Mouse (Mus musculus) megakaryocyte-erythroid progenitor cell, adult 5-6 weeks (primary cell): Measurements from ENCODE around the gene Cyp2d22. TPM values are rescaled to one million over a fixed set of nuclear protein-coding genes. Genes with fewer than 3 reads are reported as not detected.

Experiments used
- ATAC-seq: replicated peaks from 2 replicates; pipeline ENCODE4 v1.8.0; 2016; ENCODE audit warnings: mild to moderate bottlenecking, inconsistent platforms; ENCODE audit not compliant: severe bottlenecking, poor library complexity, low FRiP score, low TSS enrichment
- total RNA-seq, 2 experiments: library from RNA; stranded (forward) in 1 of 2; stranded (reverse) in 1 of 2; fragments of 200-1000, 215-1000 nt in 1 of 2; fragments of >200 nt in 1 of 2; fragmentation: Nextera tagmentation in 1 of 2; gene quantifications; 2 replicates each; pipeline ENCODE4 v1.2.3; 2014 to 2017

Gene Cyp2d22
- total RNA-seq, 2 experiments from 2014 or later, result not detected

GRCm38 (mm10) chr15:82350349-82350748, 29.7 kb downstream of the Cyp2d22 start:
- no peak for ATAC-seq

GRCm38 (mm10) chr15:82348999-82349341, 31.1 kb downstream of the Cyp2d22 start:
- no peak for ATAC-seq

- ATAC-seq, result no peak
Observed at GRCm38 (mm10) chr15:82348258-82348998, 31.6 kb downstream of the Cyp2d22 start.

GRCm38 (mm10) chr15:82347852-82348251, 32.2 kb downstream of the Cyp2d22 start:
- ATAC-seq, result no peak

- no peak for ATAC-seq
Observed at GRCm38 (mm10) chr15:82347303-82347676, 32.8 kb downstream of the Cyp2d22 start.

GRCm38 (mm10) chr15:82346580-82347302, 33.3 kb downstream of the Cyp2d22 start:
- ATAC-seq, result no peak

GRCm38 (mm10) chr15:82345820-82346470, 34.1 kb downstream of the Cyp2d22 start:
- peak; percentile 76 for ATAC-seq

GRCm38 (mm10) chr15:82344971-82345370, 35.1 kb downstream of the Cyp2d22 start:
- ATAC-seq, result no peak

- ATAC-seq, result no peak
Observed at GRCm38 (mm10) chr15:82343368-82344287, 36.4 kb downstream of the Cyp2d22 start.

- ATAC-seq, result no peak
Observed at GRCm38 (mm10) chr15:82342543-82342935, 37.5 kb downstream of the Cyp2d22 start.

- ATAC-seq, result peak; percentile 66
Observed at GRCm38 (mm10) chr15:82341675-82342542, 38.2 kb downstream of the Cyp2d22 start.

- ATAC-seq, result 0 out of 2 replicates have a peak, but pooled peaks have one; percentile 0
Observed at GRCm38 (mm10) chr15:82341036-82341501, 39.0 kb downstream of the Cyp2d22 start.

- ATAC-seq, result no peak
Observed at GRCm38 (mm10) chr15:82340414-82341035, 39.5 kb downstream of the Cyp2d22 start.

GRCm38 (mm10) chr15:82339634-82340254, 40.3 kb downstream of the Cyp2d22 start:
- ATAC-seq, result no peak

GRCm38 (mm10) chr15:82339150-82339549, 40.9 kb downstream of the Cyp2d22 start:
- no peak for ATAC-seq

- peak; percentile 76 for ATAC-seq
Observed at GRCm38 (mm10) chr15:82338593-82339112, 41.4 kb downstream of the Cyp2d22 start, which contains the start of the genes Naga, Pheta2 and Smdt1. Gene Naga, minus strand, starts transcription at chr15:82338925. Gene Pheta2, plus strand, starts transcription at chr15:82338942. Gene Smdt1, plus strand, starts transcription at chr15:82338959.

GRCm38 (mm10) chr15:82337875-82338274, 42.2 kb downstream of the Cyp2d22 start:
- ATAC-seq, result no peak
